Mouse (Mus musculus) lung, postnatal 0 days (tissue): ENCODE measurements at regions not wholly inside any gene's neighbourhood (a gene's known extent, or its start where the extent isn't known, plus 50 kb on each side); places are given as distances from the start of the nearest gene placed in this dataset.

Experiments used
- ATAC-seq: fragments of 200-750 bp; cut with Nextera tagmentation; 2 replicates; pipeline ENCODE4 v1.8.0; 2017; ENCODE audit warnings: moderate library complexity
- DNase-seq: peaks from one replicate; pipeline ENCODE4 v3.0.0-alpha.2; 2016; ENCODE audit warnings: low spot score
- H3K27ac ChIP-seq: fragments of 300-500 bp; sonication (generic); 2 replicates; pipeline ENCODE4 v1.5.1; 2014; ENCODE audit warnings: antibody characterized with exemption, mild to moderate bottlenecking, low read length, mixed read lengths
- H3K27me3 ChIP-seq: fragments of 300-500 bp; sonication (generic); replicated peaks from 2 replicates; pipeline ENCODE4 v1.6.1; 2014; ENCODE audit warnings: low read length, mixed read lengths; ENCODE audit not compliant: insufficient read depth
- H3K36me3 ChIP-seq: fragments of 300-500 bp; sonication (generic); 2 replicates; pipeline ENCODE4 v1.6.1; 2014; ENCODE audit warnings: low read length, mixed read lengths; ENCODE audit not compliant: insufficient read depth
- H3K4me1 ChIP-seq: fragments of 300-500 bp; sonication (generic); 2 replicates; pipeline ENCODE4 v1.6.1; 2014; ENCODE audit warnings: antibody characterized with exemption, low read depth, low read length, mixed read lengths; ENCODE audit not compliant: insufficient read depth
- H3K4me2 ChIP-seq: fragments of 300-500 bp; sonication (generic); replicated peaks from 2 replicates; pipeline ENCODE4 v1.6.1; 2014; ENCODE audit warnings: low read depth, mild to moderate bottlenecking, low read length, moderate library complexity, mixed read lengths
- H3K4me3 ChIP-seq: fragments of 300-500 bp; sonication (generic); 2 replicates; pipeline ENCODE4 v1.5.1; 2014; ENCODE audit warnings: low read depth, low read length
- H3K9ac ChIP-seq: fragments of 300-500 bp; sonication (generic); replicated peaks from 2 replicates; pipeline ENCODE4 v1.6.1; 2014; ENCODE audit warnings: low read depth, mild to moderate bottlenecking
- H3K9me3 ChIP-seq: fragments of 300-500 bp; sonication (generic); 2 replicates; pipeline ENCODE4 v1.6.1; 2016; ENCODE audit warnings: low read length, mixed read lengths
- CTCF ChIP-seq: IDR thresholded peaks from 2 replicates; pipeline ENCODE4 v1.5.1; 2016; ENCODE audit warnings: antibody characterized with exemption, mild to moderate bottlenecking
- EP300 ChIP-seq: IDR thresholded peaks from 2 replicates; pipeline ENCODE4 v1.6.1; 2016; ENCODE audit warnings: antibody characterized with exemption, mild to moderate bottlenecking, control low read depth
- WGBS: fragments of 180-500 bp; shearing (Covaris S2); extraction: QIAGEN DNeasy Blood & Tissue Kit; methylation state at CpG from one replicate; pipeline ENCODE4 v1.1.7; 2014; 5-methylcytosine and 5-hydroxymethylcytosine counted together

GRCm38 (mm10) chr13:44390666-44391390 lies 338.4 kb upstream of the Jarid2 start:
- 89% methylated on average over 9 of the region's 9 CpGs for WGBS
- no peak for DNase-seq

GRCm38 (mm10) chr13:44394016-44394415 lies 335.3 kb upstream of the Jarid2 start:
- H3K4me1 ChIP-seq, result no peaks in the 10 kb centered on the region
- H3K9ac ChIP-seq, result no peak overlapping the region
- DNase-seq (no peak), ATAC-seq (no peak)
- no peak overlapping the region for H3K27ac ChIP-seq
- no peak overlapping the region for H3K4me2 ChIP-seq
- no peak overlapping the region for H3K4me3 ChIP-seq
- H3K27me3 ChIP-seq, result no peaks in the 10 kb centered on the region
- TF ChIP-seq EP300 (no peak), CTCF (no peak)
- 91% methylated on average over 5 of the region's 5 CpGs for WGBS
- no peaks in the 10 kb centered on the region for H3K36me3 ChIP-seq
- H3K9me3 ChIP-seq, result no peaks in the 10 kb centered on the region

More at GRCm38 (mm10) chr13:44390666-44391390, 338.4 kb upstream of the Jarid2 start:
- TF ChIP-seq CTCF (no peak), EP300 (no peak)
- Histone ChIP-seq H3K27ac (no peak overlapping the region), H3K9me3 (no peaks in the 10 kb centered on the region), H3K36me3 (no peaks in the 10 kb centered on the region), H3K4me3 (no peak overlapping the region), H3K4me2 (no peak overlapping the region), H3K9ac (no peak overlapping the region), H3K27me3 (no peaks in the 10 kb centered on the region), H3K4me1 (no peaks in the 10 kb centered on the region)
- ATAC-seq, result no peak

GRCm38 (mm10) chr13:44398613-44399369 lies 330.5 kb upstream of the Jarid2 start:
- no peak for ATAC-seq
- WGBS, result 85% methylated on average over 15 of the region's 15 CpGs

GRCm38 (mm10) chr13:44399370-44399685 lies 329.9 kb upstream of the Jarid2 start:
- ATAC-seq, result no peak
- no peaks in the 10 kb centered on the region for H3K27me3 ChIP-seq
- no peaks in the 10 kb centered on the region for H3K36me3 ChIP-seq
- TF ChIP-seq EP300 (no peak), CTCF (no peak)
- H3K27ac ChIP-seq, result no peak overlapping the region
- no peak overlapping the region for H3K4me2 ChIP-seq
- 36% methylated on average over 3 of the region's 4 CpGs for WGBS
- no peaks in the 10 kb centered on the region for H3K9me3 ChIP-seq
- no peaks in the 10 kb centered on the region for H3K4me1 ChIP-seq
- DNase-seq, result no peak
- H3K4me3 ChIP-seq, result no peak overlapping the region
- no peak overlapping the region for H3K9ac ChIP-seq

More at GRCm38 (mm10) chr13:44398613-44399369, 330.5 kb upstream of the Jarid2 start:
- Histone ChIP-seq H3K4me1 (no peaks in the 10 kb centered on the region), H3K27me3 (no peaks in the 10 kb centered on the region), H3K27ac (no peak overlapping the region), H3K36me3 (no peaks in the 10 kb centered on the region), H3K9me3 (no peaks in the 10 kb centered on the region), H3K9ac (no peak overlapping the region), H3K4me2 (no peak overlapping the region), H3K4me3 (no peak overlapping the region)
- no peak for TF ChIP-seq CTCF
- no peak for TF ChIP-seq EP300
- DNase-seq, result no peak

GRCm38 (mm10) chr13:44399831-44400321 lies 329.4 kb upstream of the Jarid2 start:
- TF ChIP-seq CTCF, result no peak
- TF ChIP-seq EP300, result no peak
- no peak overlapping the region for H3K4me2 ChIP-seq
- H3K9me3 ChIP-seq, result no peaks in the 10 kb centered on the region
- no peak overlapping the region for H3K9ac ChIP-seq
- no peak overlapping the region for H3K4me3 ChIP-seq
- no peak overlapping the region for H3K27ac ChIP-seq
- no peaks in the 10 kb centered on the region for H3K36me3 ChIP-seq
- H3K4me1 ChIP-seq, result no peaks in the 10 kb centered on the region
- DNase-seq (no peak), ATAC-seq (no peak)
- no peaks in the 10 kb centered on the region for H3K27me3 ChIP-seq
- 64% methylated on average over 7 of the region's 7 CpGs for WGBS

GRCm38 (mm10) chr13:44404010-44404575 lies 325.2 kb upstream of the Jarid2 start:
- TF ChIP-seq EP300 (no peak), CTCF (no peak)
- H3K27me3 ChIP-seq, result no peaks in the 10 kb centered on the region
- H3K9me3 ChIP-seq, result 0 out of 2 replicates have a peak, but pooled peaks cover 3% of the 10 kb centered on the region
- no peaks in the 10 kb centered on the region for H3K36me3 ChIP-seq
- peak overlapping the region; percentile 35 for H3K4me2 ChIP-seq
- DNase-seq (peak; percentile 62), ATAC-seq (peak; percentile 68)
- no peak overlapping the region for H3K27ac ChIP-seq
- H3K4me1 ChIP-seq, result no peaks in the 10 kb centered on the region
- 34% methylated on average over 8 of the region's 8 CpGs for WGBS
- no peak overlapping the region for H3K4me3 ChIP-seq
- H3K9ac ChIP-seq, result no peak overlapping the region
